Mouse (Mus musculus) frontal cortex, postnatal 14 days (tissue): Measurements from ENCODE around the gene Hivep3.

Source experiments
- DNase-seq, 2 experiments: peaks; one replicate each; pipeline ENCODE4 v3.0.0; 2022; ENCODE audit warnings: low spot score in 2 of 2

Gene Hivep3

GRCm38 (mm10) chr4:119760820-119761219, 27.2 kb downstream of the Hivep3 start:
- DNase-seq, result no peak

GRCm38 (mm10) chr4:119761459-119762121, 28.0 kb downstream of the Hivep3 start:
- no peak for DNase-seq

DNA sequence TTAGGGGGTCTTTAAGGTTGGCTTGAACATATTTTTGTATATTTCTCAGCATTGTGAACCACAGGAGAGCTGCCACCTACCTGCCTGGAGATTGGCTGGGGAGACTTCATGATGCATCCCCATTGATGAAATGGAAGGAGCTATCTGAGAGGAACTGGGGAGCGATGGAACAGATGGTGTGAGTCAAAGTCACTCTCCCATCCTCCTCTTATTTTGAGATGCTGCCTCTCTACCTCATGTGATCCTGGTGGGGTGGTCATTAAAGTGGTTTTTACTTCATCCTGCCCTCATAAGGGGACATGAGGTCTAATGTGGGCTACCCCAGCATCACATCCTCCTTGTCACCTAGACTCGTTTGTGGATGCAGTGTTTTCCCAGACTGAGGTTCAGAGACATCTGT, 28.6 kb downstream of the Hivep3 start:
- DNase-seq, result no peak

DNA sequence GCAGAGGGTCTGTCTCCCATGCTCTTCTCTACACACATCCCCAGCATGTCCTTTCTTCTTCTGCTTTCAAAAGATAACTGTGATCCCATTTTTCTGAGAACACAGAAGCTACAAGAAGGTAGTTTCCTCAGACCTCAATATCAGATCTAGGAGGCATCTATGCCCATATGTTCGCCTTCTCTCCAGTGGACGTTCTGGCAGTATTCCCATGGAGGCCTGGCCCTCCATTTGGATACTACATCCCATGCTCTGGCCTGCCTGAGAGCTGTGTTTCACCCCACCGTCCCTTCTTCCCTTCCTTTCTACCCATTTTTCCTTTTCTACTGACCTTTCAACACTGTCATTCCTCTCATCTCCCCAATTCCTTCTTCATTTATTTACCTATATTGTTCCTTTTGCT, 34.5 kb downstream of the Hivep3 start:
- no peak for DNase-seq

DNA sequence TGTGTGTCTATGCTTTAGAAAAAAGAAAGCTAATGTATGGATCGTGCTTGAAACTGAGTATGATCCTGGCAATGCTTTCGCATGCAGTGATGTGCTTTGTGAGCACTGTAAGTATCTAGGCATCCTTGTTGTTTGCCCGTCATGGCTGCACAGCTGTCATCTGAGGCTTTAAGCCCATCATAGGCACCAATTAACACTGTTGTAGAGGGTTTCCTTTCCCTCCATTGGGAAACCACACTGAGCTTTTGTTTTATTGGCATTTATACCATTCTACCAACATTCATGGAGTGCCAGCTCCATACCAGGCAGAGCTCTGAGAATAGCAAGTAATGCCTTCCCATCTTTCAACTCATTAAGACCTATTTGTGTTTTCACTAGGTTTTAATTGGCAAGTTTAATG, 42.3 kb downstream of the Hivep3 start:
- no peak for DNase-seq

GRCm38 (mm10) chr4:119777146-119777545, 43.6 kb downstream of the Hivep3 start:
- DNase-seq, result no peak

DNA sequence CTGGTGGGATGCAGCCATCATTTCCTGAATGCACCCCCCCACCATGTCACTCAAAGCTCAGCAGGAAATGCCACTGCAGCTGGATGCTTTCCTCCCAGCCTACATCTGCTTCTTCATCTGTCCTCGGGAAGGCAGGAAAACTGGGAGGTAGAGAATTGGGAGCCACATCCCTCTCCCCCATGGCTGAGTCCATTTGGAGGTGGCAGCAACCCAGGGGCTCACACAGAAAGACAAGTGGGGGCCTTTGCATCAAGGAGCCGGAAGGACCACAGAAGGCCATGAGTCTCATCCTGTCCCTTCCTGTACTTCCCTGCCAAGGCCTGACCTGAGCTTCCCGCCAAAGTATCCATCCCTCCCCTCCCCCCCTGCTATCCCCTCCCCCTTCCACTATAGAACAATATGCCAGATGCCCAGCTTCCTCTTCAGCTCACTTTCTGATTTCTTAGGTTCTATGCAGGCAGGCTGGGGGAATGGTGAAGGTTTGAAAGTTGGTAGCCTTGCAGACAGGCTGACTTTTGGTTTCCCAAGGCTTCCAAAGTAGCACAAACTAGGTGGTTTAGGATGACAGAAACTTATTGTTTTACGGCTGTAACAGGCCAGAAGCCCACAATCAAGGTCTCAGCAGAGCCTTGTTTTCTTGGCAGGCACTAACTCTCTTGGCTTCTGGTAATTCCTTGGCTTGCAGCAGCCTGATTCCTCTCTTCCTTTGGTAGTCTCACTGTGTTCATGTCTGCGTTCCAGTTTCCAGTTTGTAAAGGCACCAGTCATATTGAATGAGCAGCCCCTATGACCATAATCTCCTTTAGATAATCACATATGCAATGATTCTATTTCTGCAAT, 46.2 kb downstream of the Hivep3 start:
- no peak for DNase-seq

DNA sequence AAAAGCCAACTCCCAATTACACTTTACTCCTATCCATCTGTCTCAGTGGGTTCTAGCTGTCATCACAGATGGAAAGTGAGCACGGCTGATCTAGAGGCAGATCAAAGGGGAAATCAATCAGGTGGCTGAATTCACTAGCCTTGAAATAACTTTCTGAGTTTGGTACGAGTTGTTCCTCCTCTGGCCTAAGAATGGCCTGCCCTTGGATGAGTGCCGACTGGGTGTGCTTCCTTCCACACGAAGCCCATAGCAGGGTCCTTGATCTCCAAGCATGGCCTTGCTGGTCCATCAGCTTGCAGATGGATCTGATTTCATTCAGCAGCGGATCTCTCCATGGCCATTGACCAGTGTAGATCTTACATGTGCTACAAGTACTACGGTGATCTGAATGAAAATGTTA, 47.3 kb downstream of the Hivep3 start:
- no peak for DNase-seq

DNA sequence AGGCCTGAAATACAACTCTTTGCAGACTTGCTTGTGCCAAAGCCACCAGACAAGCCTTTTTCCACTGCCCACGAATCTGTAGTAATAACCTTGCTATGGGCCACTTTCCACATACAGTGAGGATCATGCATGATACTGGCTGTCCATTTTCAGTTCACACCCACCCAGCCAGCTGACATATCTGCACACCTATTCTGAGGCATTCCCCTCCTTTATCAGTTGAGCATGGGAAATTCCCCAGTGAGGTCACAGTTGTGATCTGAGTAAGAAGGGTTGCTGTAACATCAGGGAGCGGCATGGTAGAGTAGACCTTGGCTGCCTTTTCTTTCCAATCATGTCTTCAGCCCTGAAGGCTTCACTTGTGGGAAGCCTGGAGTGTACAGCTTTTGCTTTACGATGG, 51.4 kb downstream of the Hivep3 start:
- no peak for DNase-seq

DNA sequence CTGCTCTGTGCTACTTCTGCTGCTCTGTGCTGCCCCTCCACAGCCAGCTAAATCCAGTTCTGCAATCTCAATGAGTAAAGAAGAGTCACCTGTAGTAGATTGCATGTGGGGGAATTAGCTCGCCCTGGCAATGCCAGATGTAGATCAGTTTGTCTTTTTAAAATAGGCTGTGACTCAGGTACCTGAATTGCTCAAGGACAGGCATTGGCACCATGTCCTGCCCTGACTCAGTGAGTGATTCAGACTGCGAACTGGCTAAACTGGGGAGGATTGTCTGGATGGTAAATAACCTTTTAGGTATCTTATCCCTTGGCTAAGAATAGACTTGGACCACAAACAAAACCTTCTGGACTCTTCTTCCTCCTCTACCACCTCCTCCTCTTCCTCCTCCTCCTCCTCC, 52.7 kb downstream of the Hivep3 start:
- DNase-seq, result no peak

- DNase-seq, result no peak
Observed at GRCm38 (mm10) chr4:119786721-119787120, 53.1 kb downstream of the Hivep3 start.

GRCm38 (mm10) chr4:119788746-119789145, 55.2 kb downstream of the Hivep3 start:
- DNase-seq, result no peak

- no peak for DNase-seq
Observed at GRCm38 (mm10) chr4:119789495-119790148, 56.0 kb downstream of the Hivep3 start.

- DNase-seq, result no peak
Observed at GRCm38 (mm10) chr4:119798891-119799290, 65.3 kb downstream of the Hivep3 start.

DNA sequence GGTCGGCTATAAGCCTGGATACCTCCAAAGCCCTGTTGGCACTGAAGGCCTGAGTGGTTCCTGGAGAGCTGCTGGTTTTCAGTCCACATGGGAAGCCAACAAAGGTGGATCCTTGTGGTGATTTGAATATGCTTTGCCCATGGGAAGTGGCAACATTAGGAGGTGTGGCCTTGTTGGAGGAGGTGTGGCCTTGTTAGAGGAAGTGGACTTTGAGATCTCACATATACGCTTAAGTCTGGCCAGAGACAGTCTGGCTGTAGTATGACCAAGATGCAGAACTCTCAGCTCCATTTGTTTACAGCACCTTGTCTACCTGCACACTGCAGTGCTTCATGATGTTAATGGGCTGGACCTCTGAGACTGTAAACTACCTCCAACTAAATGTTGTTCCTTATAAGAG, 73.0 kb downstream of the Hivep3 start:
- DNase-seq, result no peak

GRCm38 (mm10) chr4:119807359-119807758, 73.8 kb downstream of the Hivep3 start:
- no peak for DNase-seq

- DNase-seq, result no peak
Observed at GRCm38 (mm10) chr4:119809245-119809644, 75.7 kb downstream of the Hivep3 start.

DNA sequence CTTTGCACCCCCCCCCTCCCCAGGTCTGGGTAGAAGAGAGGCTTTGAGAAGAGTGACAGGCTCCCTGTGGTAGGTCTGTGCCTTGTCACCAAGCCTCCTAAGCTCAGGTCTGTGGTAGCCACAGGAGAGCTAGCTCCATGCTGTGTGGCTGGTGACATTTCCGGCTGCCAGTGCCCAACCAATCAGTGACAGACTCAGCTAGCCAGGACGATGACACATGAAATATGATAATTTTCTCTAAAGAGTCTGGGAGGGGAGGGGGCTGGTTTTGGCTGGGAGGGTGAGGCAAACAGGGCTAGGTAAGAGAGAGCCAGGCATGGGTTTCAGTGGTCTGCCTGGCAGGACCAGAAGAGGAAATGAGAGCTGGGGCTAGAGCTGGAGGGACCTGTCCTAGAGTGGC, 79.2 kb downstream of the Hivep3 start:
- peak in 1 of 2 experiments; percentile 39 for DNase-seq

GRCm38 (mm10) chr4:119813500-119814184, 80.1 kb downstream of the Hivep3 start:
- DNase-seq, result no peak

GRCm38 (mm10) chr4:119814185-119815132, 80.9 kb downstream of the Hivep3 start:
- peak; percentile 32 to 50 for DNase-seq
